Mouse (Mus musculus) limb, embryonic 15.5 days (tissue): ENCODE measurements around the gene Car15. TPM values are rescaled to one million over a fixed set of nuclear protein-coding genes. Genes with fewer than 3 reads are reported as not detected.
A peak's percentile ranks its signal among the peaks of the same experiment; 100 is the strongest.

ENCODE experiments used
- ATAC-seq: fragments of 200-750 bp; cut with Nextera tagmentation; 2 replicates; pipeline ENCODE4 v1.8.0; 2017; ENCODE audit warnings: low read depth, moderate TSS enrichment; ENCODE audit not compliant: insufficient number of reproducible peaks, low FRiP score, low TSS enrichment
- H3K27ac ChIP-seq: fragments of 300-500 bp; sonication (generic); 2 replicates; pipeline ENCODE4 v1.5.1; 2015; ENCODE audit warnings: moderate library complexity, mild to moderate bottlenecking, inconsistent platforms
- H3K27me3 ChIP-seq: fragments of 300-500 bp; sonication (generic); 2 replicates; pipeline ENCODE4 v1.6.1; 2015; ENCODE audit warnings: inconsistent platforms
- H3K36me3 ChIP-seq: fragments of 300-500 bp; sonication (generic); 2 replicates; pipeline ENCODE4 v1.6.1; 2015; ENCODE audit warnings: inconsistent platforms
- H3K4me1 ChIP-seq: fragments of 300-500 bp; sonication (generic); 2 replicates; pipeline ENCODE4 v1.6.1; 2015; ENCODE audit warnings: inconsistent platforms
- H3K4me2 ChIP-seq: fragments of 300-500 bp; sonication (generic); 2 replicates; pipeline ENCODE4 v1.6.1; 2015; ENCODE audit warnings: mild to moderate bottlenecking, inconsistent platforms
- H3K4me3 ChIP-seq: fragments of 300-500 bp; sonication (generic); 2 replicates; pipeline ENCODE4 v1.5.1; 2015; ENCODE audit warnings: mild to moderate bottlenecking, inconsistent platforms
- H3K9ac ChIP-seq: fragments of 300-500 bp; sonication (generic); 2 replicates; pipeline ENCODE4 v1.6.1; 2015; ENCODE audit warnings: inconsistent platforms
- H3K9me3 ChIP-seq: fragments of 300-500 bp; sonication (generic); 2 replicates; pipeline ENCODE4 v1.6.1; 2016; ENCODE audit warnings: inconsistent platforms
- WGBS: fragments of 180-500 bp; shearing (Covaris S2); methylation state at CpG from one replicate; pipeline ENCODE4 v1.1.7; 2015; 5-methylcytosine and 5-hydroxymethylcytosine counted together
- polyA plus RNA-seq: library from polyadenylated mRNA; unstranded; fragments of >200 nt; fragmentation: Nextera tagmentation; extraction: Ambion mirVana; gene quantifications from 2 replicates; pipeline ENCODE4 v1.2.1, GENCODE M21; 2015

The Car15 gene
- polyA plus RNA-seq, 1 experiment from 2014 or later: 3.4 TPM

DNA sequence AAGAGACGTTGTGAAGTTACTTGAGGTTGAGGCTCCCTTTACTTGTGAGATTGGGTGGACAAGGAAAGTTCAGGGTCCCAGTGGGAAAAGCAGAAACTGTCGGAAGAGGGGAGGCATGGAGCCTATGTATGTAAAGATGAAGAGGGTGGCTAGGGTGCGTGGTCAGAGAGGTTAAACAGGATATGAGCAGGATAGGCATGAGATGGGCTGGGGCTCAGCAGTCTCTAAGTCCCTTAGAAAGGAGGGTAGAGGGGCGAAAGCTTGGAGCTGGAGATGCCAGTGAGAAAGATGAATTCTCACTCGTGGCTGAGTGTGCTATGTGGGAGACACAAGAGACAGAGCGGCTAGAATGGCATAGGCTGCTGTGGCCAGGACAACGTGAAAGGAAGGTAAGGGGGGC, 5.3 kb downstream of the Car15 start, which contains the start of gene B830017H08Rik:
Gene B830017H08Rik (plus strand): TSS at position 301 of the 400 bp plus-strand sequence.
- no peak for ATAC-seq
- H3K36me3 ChIP-seq: no peaks in the 10 kb centered on the region
- H3K4me1 ChIP-seq: peaks cover 25% of the 10 kb centered on the region
- no peak within 1 kb of the TSS for H3K27ac ChIP-seq
- peak within 1 kb of the TSS; percentile 99 for H3K4me2 ChIP-seq
- H3K9ac ChIP-seq: peak within 1 kb of the TSS; percentile 54
- H3K9me3 ChIP-seq: no peaks in the 10 kb centered on the region
- H3K4me3 ChIP-seq: peak within 1 kb of the TSS; percentile 62
- 27% methylated on average over 7 of the region's 7 CpGs for WGBS
- peaks cover 76% of the 10 kb centered on the region for H3K27me3 ChIP-seq

DNA sequence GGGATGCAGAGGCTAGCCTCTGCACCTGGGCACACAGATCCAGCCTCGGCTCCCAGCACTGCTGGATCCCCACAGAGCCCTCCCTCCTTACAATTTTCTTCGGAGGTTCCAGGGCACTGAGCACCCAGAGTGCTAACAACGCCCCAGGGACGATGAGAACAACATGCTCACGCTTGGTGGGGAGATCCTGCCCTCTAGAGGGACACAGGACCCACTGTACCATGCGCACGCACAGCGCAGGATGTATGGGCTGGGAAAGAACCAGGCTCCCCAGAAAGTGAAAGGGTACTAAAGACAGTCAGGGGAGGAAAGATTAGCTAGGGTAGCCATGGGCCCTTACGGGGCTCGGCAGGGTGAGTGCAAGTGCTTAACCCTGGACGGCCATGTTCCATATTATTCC, 6.4 kb downstream of the Car15 start:
- Histone ChIP-seq H3K4me1 (peaks cover 25% of the 10 kb centered on the region), H3K27me3 (peaks cover 72% of the 10 kb centered on the region), H3K27ac (no peak overlapping the region), H3K9ac (no peak overlapping the region), H3K9me3 (no peaks in the 10 kb centered on the region), H3K36me3 (no peaks in the 10 kb centered on the region), H3K4me2 (no peak overlapping the region), H3K4me3 (no peak overlapping the region)
- 18% methylated on average over 11 of the region's 11 CpGs for WGBS
- peak; percentile 20; the same call in 1 of the 2 replicates for ATAC-seq

DNA sequence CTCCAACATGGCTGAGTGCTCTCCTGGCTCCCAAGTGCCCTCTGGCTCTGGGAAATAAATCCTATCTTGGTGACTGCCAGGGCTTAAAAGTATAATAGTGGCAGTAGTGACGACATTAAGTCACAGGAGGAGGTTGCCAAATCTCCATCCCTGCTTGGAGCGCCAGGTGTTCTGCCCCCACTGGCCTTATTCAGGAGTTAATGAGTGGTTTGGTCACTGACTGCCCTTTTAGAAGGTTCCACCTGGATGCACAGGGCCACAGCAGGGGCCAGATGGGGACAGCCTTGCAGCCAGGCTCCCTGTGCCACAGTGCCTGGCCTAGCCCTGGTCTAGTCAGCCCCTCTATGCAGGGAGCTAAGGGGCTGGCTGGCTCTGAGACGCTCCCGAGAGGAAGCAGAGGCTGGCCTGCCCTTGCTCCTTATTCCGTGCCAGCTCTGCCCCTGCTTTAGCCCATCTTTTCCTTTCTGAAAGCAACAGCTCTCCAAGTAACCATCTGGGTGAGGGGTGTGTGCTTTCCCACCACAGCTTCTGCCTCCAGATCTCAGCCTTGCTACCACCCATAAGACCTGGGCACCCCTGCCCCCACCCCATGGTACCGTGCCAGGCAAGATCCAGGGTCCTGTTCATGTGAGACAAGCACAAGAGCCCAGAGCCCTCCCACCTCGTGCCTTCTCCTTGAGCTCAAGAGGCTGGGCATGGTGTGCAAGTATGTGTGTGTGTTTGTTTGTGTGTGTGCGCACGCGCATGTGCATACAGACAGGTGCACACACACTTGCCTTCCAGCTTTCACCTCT, 7.6 kb downstream of the Car15 start:
- H3K9ac ChIP-seq: no peak overlapping the region
- H3K9me3 ChIP-seq: no peaks in the 10 kb centered on the region
- H3K4me3 ChIP-seq: no peak overlapping the region
- peaks cover 25% of the 10 kb centered on the region for H3K4me1 ChIP-seq
- no peak overlapping the region for H3K4me2 ChIP-seq
- WGBS: 67% methylated on average over 10 of the region's 10 CpGs
- no peak for ATAC-seq
- H3K36me3 ChIP-seq: no peaks in the 10 kb centered on the region
- no peak overlapping the region for H3K27ac ChIP-seq
- peaks cover 60% of the 10 kb centered on the region for H3K27me3 ChIP-seq

DNA sequence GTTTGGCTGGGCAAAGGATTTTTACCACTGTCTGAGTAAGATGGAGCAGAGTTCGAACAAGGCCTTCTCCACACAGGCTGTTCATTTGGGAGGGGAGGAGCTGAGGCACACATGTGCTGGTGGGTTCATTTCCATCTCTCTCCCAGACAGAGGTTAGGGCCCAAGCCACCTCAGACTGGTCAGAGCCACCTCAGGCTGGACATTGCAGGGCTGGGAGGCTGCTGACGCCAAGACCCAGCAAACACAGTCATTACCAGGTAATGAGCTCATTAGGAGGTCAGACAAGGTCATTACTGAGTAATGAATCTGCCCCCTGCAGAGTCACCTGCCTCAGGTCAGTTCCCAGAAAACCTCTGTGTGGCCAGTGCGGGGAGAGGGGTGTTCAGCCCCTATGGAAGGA, 9.3 kb downstream of the Car15 start:
- no peaks in the 10 kb centered on the region for H3K9me3 ChIP-seq
- no peaks in the 10 kb centered on the region for H3K36me3 ChIP-seq
- peaks cover 43% of the 10 kb centered on the region for H3K27me3 ChIP-seq
- peaks cover 16% of the 10 kb centered on the region for H3K4me1 ChIP-seq
- H3K27ac ChIP-seq: no peak overlapping the region
- H3K4me3 ChIP-seq: no peak overlapping the region
- no peak overlapping the region for H3K4me2 ChIP-seq
- no peak overlapping the region for H3K9ac ChIP-seq
- WGBS: 39% methylated on average over 3 of the region's 3 CpGs
- ATAC-seq: no peak

DNA sequence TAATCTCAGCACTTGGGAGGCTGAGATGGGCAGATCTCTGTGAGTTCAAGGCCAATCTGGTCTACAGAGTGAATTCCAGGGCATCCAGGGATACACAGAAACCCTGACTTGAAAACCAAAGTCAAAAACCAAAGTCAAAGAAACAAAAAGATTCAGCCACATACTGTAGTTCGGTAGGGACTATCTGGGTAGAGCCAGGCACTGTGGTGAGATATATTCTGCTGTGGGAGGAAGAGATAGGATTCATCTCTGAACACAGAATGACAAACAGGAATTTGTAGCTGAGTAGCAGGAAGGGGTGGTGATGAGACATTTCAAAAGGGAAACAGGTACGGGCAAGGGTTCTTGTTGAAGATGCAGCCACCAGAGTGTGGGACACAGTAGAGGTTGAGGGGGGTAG, 9.9 kb downstream of the Car15 start:
- Histone ChIP-seq H3K9me3 (no peaks in the 10 kb centered on the region), H3K4me2 (no peak overlapping the region), H3K27ac (no peak overlapping the region), H3K4me3 (no peak overlapping the region), H3K9ac (no peak overlapping the region), H3K27me3 (peaks cover 37% of the 10 kb centered on the region), H3K36me3 (no peaks in the 10 kb centered on the region), H3K4me1 (peaks cover 10% of the 10 kb centered on the region)
- WGBS: 85% methylated on average over 2 of the region's 2 CpGs
- ATAC-seq: no peak

DNA sequence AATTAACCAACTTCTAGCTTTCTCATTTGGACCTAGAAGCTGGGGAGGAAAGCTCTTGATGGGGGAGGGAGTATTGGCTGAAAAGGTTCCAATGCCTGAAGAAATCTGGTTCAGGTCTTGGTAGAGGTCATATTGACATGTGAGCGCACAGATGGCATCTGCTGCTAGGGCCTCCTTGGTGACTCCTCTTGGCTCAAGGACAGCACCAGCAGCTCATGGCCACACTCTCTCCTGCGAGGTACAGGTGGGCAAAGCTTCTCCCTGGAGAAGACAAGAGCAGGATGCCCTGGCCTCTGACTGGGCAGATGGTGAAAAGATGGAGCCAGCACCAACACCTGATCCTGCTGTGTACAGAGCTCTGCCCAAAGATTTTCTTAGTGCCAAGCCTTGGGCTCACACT, 11.7 kb downstream of the Car15 start:
- Histone ChIP-seq H3K27ac (no peak overlapping the region), H3K9ac (no peak overlapping the region), H3K9me3 (no peaks in the 10 kb centered on the region), H3K4me1 (no peaks in the 10 kb centered on the region; the same call in 1 of the 2 replicates), H3K27me3 (peaks cover 20% of the 10 kb centered on the region), H3K4me2 (no peak overlapping the region), H3K4me3 (no peak overlapping the region), H3K36me3 (no peaks in the 10 kb centered on the region)
- no peak for ATAC-seq
- WGBS: 80% methylated on average over 2 of the region's 2 CpGs

DNA sequence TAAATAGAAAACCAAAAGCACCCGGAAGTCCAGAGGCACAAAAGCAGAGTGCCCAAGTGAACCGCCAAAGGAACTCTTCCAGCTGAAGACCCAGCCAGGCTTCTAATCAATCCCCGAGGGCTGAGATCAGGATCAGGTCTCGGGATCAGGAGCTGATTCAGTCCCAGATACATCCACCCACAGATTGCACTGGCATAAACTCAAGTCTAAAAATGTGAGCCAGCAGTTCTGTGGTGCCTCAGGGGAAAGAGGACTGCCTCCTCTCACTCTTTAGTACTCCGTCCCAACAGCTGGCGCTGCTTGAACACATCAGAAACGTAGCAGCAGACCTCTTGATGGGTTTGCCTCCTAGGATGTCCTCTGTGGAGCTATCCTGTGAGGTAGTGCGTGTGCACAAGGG, 21.6 kb downstream of the Car15 start:
- H3K27me3 ChIP-seq: no peaks in the 10 kb centered on the region
- no peaks in the 10 kb centered on the region for H3K36me3 ChIP-seq
- H3K4me1 ChIP-seq: peaks cover 27% of the 10 kb centered on the region
- no peaks in the 10 kb centered on the region for H3K9me3 ChIP-seq
- H3K4me3 ChIP-seq: no peak overlapping the region
- 63% methylated on average over 8 of the region's 8 CpGs for WGBS
- H3K27ac ChIP-seq: no peak overlapping the region
- ATAC-seq: no peak
- H3K9ac ChIP-seq: no peak overlapping the region
- no peak overlapping the region for H3K4me2 ChIP-seq

DNA sequence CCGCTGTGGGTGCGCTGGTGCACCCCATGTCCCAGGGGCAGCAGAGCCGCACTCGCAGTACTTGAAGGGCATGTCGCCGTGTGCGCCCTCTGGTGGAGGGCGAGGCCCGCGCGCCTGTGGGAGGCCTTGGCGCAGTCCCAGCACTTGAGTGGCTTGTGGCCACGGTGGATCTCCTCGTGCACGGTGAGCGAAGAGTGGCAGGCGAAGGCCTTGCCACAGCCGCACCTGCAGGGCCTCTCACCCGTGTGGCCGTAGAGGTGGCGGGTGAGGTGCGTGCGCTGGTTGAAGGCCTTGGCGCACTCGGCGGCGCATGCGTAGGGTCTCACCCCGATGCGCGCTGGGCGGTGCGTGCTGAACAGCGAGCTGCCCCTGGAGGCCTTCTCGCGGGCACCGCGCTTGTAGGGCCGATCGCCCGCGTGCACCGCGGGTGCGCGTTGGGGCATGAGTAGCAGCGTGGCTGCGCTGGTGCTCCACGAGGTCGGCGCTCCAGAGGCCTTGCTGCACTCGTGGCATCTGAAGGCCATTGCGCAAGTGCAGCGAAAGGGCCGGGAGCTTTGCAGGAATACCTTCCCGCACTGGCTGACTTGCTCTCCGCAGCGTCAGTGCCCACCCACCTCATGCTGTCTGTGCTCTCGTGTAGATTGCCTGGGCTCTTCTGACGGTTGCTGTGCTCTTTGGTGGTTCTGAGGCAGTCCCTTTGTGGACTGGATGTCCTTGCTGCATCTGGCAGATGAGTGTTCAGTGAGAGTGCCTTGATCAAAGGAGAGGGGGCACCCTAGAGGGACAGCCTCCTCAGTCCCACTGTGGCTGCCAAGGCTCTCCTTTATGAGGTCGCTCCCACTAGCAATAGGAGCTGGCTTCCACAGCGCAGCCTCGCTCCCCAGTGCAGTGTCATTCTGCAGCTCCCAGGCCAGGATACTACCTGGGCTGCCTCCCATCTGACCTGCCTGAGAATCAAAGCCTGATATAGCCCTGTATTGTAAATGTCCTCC, 22.5 kb downstream of the Car15 start:
- H3K4me2 ChIP-seq: peak overlapping the region; percentile 90
- H3K27me3 ChIP-seq: no peaks in the 10 kb centered on the region
- peak; percentile 77 for ATAC-seq
- H3K9me3 ChIP-seq: no peaks in the 10 kb centered on the region
- peak overlapping the region; percentile 85 for H3K27ac ChIP-seq
- 1% methylated on average over 63 of the region's 63 CpGs for WGBS
- peak overlapping the region; percentile 57 for H3K4me3 ChIP-seq
- H3K4me1 ChIP-seq: peaks cover 33% of the 10 kb centered on the region
- peak overlapping the region; percentile 57 for H3K9ac ChIP-seq
- H3K36me3 ChIP-seq: no peaks in the 10 kb centered on the region

DNA sequence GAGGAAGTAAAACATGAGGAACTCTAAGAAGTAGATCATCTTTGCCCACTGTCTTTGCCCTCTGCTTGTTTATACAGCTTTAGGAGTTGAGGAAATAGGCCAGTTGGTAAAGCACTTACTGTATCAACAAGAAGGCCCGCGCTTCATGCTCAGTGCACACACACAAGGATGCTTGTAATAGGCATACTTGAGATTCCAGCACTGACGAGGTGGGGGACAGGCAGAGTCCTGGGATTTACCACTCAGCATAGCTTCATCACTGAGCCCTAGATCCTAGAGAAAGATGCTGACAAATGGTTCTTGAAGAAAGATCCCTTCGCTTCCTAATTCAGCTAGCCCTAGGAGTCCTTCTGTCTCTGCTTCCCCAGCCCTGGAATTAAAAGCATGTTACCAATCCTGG, 25.0 kb downstream of the Car15 start:
- H3K9ac ChIP-seq: no peak overlapping the region
- no peak overlapping the region for H3K4me2 ChIP-seq
- H3K4me3 ChIP-seq: no peak overlapping the region
- ATAC-seq: no peak
- H3K9me3 ChIP-seq: no peaks in the 10 kb centered on the region
- 48% methylated on average over 4 of the region's 4 CpGs for WGBS
- no peak overlapping the region for H3K27ac ChIP-seq
- no peaks in the 10 kb centered on the region for H3K27me3 ChIP-seq
- peaks cover 5% of the 10 kb centered on the region for H3K36me3 ChIP-seq
- peaks cover 57% of the 10 kb centered on the region for H3K4me1 ChIP-seq

DNA sequence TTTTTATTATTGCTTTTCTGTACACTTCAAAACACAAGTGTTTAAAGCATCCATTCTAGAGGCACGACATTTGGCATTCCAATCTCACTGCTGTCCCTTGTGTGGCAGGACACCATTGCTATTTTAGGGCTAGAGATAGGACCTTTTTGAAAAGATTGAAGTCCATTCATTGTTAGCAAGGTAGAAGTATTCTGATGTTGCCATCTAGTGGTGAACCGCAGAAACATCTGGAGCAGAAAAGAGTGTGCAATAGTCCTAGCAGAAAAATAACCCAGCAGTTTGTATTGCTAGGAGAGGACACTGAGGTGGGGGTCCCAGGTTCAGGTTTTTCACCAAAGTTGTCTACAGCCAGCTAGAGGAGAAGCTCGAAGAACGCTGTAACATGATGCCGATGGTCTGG, 26.0 kb downstream of the Car15 start:
- Histone ChIP-seq H3K9ac (no peak overlapping the region), H3K27me3 (no peaks in the 10 kb centered on the region), H3K36me3 (peaks cover 13% of the 10 kb centered on the region), H3K27ac (no peak overlapping the region), H3K4me1 (peaks cover 68% of the 10 kb centered on the region), H3K4me2 (no peak overlapping the region), H3K4me3 (no peak overlapping the region), H3K9me3 (no peaks in the 10 kb centered on the region)
- WGBS: 8% methylated on average over 5 of the region's 5 CpGs
- ATAC-seq: no peak

DNA sequence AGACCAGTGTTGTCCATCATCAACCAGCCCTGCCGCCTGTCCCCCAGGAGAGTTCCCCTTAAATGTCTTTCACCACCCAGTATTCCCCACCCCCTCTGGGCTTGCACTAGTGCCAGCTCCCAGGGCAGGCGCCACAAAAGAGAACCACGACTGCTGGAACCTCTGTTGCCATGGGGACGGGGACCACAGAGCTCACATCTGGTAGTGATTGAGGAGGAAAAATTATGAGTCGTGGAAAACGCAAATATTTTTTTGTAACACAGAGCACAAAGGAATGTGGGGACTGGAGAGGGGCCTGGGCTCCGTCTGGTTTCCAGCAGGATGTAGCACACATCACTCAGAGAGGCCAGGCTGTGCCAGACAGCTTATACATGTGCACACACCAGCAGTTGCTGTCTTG, 28.5 kb downstream of the Car15 start:
- 0 out of 2 replicates have a peak overlapping the region, but pooled peaks have one; percentile 4 for H3K4me2 ChIP-seq
- no peak overlapping the region for H3K4me3 ChIP-seq
- H3K27me3 ChIP-seq: no peaks in the 10 kb centered on the region
- peaks cover 70% of the 10 kb centered on the region for H3K4me1 ChIP-seq
- WGBS: 5% methylated on average over 7 of the region's 7 CpGs
- H3K36me3 ChIP-seq: peaks cover 25% of the 10 kb centered on the region
- H3K9me3 ChIP-seq: no peaks in the 10 kb centered on the region
- peak; percentile 84 for ATAC-seq
- H3K27ac ChIP-seq: peak overlapping the region; percentile 94
- H3K9ac ChIP-seq: no peak overlapping the region

DNA sequence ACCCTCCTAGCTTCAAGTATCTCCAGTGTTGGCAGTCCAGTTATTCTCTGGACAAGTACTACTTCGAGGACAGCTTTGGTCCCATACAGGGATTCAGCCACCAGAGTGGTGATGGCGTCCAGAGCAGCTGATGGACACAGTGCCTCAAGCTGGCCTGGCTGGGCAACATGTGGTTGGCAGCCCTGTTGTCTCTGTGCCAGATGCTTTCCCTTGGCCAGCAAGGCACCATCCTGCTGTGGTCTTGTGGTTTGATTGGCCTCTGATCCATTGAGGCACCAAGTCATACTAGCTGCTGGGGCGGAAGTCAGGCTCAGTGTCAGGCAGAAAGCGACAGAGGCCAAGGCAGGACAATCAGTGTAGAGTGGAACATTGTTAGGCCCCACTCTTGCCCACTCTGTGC, 29.0 kb downstream of the Car15 start:
- 0 out of 2 replicates have a peak overlapping the region, but pooled peaks have one; percentile 4 for H3K4me2 ChIP-seq
- WGBS: 74% methylated on average over 4 of the region's 4 CpGs
- peaks cover 29% of the 10 kb centered on the region for H3K36me3 ChIP-seq
- H3K4me3 ChIP-seq: no peak overlapping the region
- no peak for ATAC-seq
- H3K4me1 ChIP-seq: peaks cover 75% of the 10 kb centered on the region
- H3K9me3 ChIP-seq: no peaks in the 10 kb centered on the region
- peak overlapping the region; percentile 94 for H3K27ac ChIP-seq
- H3K9ac ChIP-seq: no peak overlapping the region
- H3K27me3 ChIP-seq: peaks cover 2% of the 10 kb centered on the region; the same call in 1 of the 2 replicates
